Mouse (Mus musculus) stomach, embryonic 14.5 days (tissue): Measurements from ENCODE around the gene Foxn4. TPM values are rescaled to one million over a fixed set of nuclear protein-coding genes. Genes with fewer than 3 reads are reported as not detected.

Source experiments
- ATAC-seq: fragments of 200-750 bp; cut with Nextera tagmentation; 2 replicates; pipeline ENCODE4 v1.8.0; 2017; ENCODE audit warnings: low read depth, moderate TSS enrichment; ENCODE audit not compliant: insufficient number of reproducible peaks, insufficient read depth, low FRiP score
- H3K27ac ChIP-seq: fragments of 300-500 bp; sonication (generic); 2 replicates; pipeline ENCODE4 v1.5.1; 2014; ENCODE audit warnings: mild to moderate bottlenecking, low read length, moderate library complexity, mixed read lengths
- H3K27me3 ChIP-seq: fragments of 300-500 bp; sonication (generic); 2 replicates; pipeline ENCODE4 v1.6.1; 2014; ENCODE audit warnings: low read length, control low read depth, mixed read lengths; ENCODE audit not compliant: control insufficient read depth, insufficient read depth
- H3K36me3 ChIP-seq: fragments of 300-500 bp; sonication (generic); 2 replicates; pipeline ENCODE4 v1.6.1; 2014; ENCODE audit warnings: mild to moderate bottlenecking, control low read depth, low read length, moderate library complexity, mixed read lengths; ENCODE audit not compliant: control insufficient read depth, insufficient read depth
- H3K4me1 ChIP-seq: fragments of 300-500 bp; sonication (generic); 2 replicates; pipeline ENCODE4 v1.6.1; 2014; ENCODE audit warnings: low read length, control low read depth, mixed read lengths; ENCODE audit not compliant: control insufficient read depth, insufficient read depth
- H3K4me2 ChIP-seq: fragments of 300-500 bp; sonication (generic); replicated peaks from 2 replicates; pipeline ENCODE4 v1.6.1; 2014; ENCODE audit warnings: low read depth, low read length, control low read depth
- H3K4me3 ChIP-seq: fragments of 300-500 bp; sonication (generic); 2 replicates; pipeline ENCODE4 v1.5.1; 2014; ENCODE audit warnings: low read depth, low read length, control low read depth
- H3K9ac ChIP-seq: fragments of 300-500 bp; sonication (generic); replicated peaks from 2 replicates; pipeline ENCODE4 v1.6.1; 2014; ENCODE audit warnings: low read depth, mild to moderate bottlenecking, control low read depth, low read length, moderate library complexity, mixed read lengths
- H3K9me3 ChIP-seq: fragments of 300-500 bp; sonication (generic); 2 replicates; pipeline ENCODE4 v1.6.1; 2016; ENCODE audit warnings: low read depth, low read length, control low read depth; ENCODE audit not compliant: control insufficient read depth
- WGBS: fragments of 180-500 bp; shearing (Covaris S2); extraction: QIAGEN DNeasy Blood & Tissue Kit; methylation state at CpG from one replicate; pipeline ENCODE4 v1.1.7; 2014; 5-methylcytosine and 5-hydroxymethylcytosine counted together
- polyA plus RNA-seq: library from polyadenylated mRNA; unstranded; fragments of >200 nt; fragmentation: Nextera tagmentation; extraction: Ambion mirVana; gene quantifications from 2 replicates; pipeline ENCODE4 v1.2.1, GENCODE M21; 2014

The Foxn4 gene
- polyA plus RNA-seq, 1 experiment from 2014 or later, result not detected

- 22% methylated on average over 7 of the region's 7 CpGs for WGBS
- H3K27me3 ChIP-seq, result peaks cover 16% of the 10 kb centered on the region
- H3K27ac ChIP-seq, result no peak overlapping the region
- H3K9ac ChIP-seq, result no peak overlapping the region
- no peaks in the 10 kb centered on the region for H3K9me3 ChIP-seq
- no peak overlapping the region for H3K4me3 ChIP-seq
- no peaks in the 10 kb centered on the region for H3K36me3 ChIP-seq
- peak; percentile 77 for ATAC-seq
- no peak overlapping the region for H3K4me2 ChIP-seq
- H3K4me1 ChIP-seq, result 0 out of 2 replicates have a peak, but pooled peaks cover 9% of the 10 kb centered on the region
These were observed 5.0 kb downstream of the Foxn4 start for GRCm38 (mm10) chr5:114268646-114269045.

GRCm38 (mm10) chr5:114264791-114265190 is 8.8 kb downstream of the Foxn4 start:
- Histone ChIP-seq H3K4me1 (0 out of 2 replicates have a peak, but pooled peaks cover 2% of the 10 kb centered on the region), H3K27me3 (no peaks in the 10 kb centered on the region), H3K9ac (no peak overlapping the region), H3K4me2 (no peak overlapping the region), H3K36me3 (no peaks in the 10 kb centered on the region), H3K4me3 (no peak overlapping the region), H3K9me3 (no peaks in the 10 kb centered on the region), H3K27ac (no peak overlapping the region)
- ATAC-seq, result no peak
- WGBS, result 84% methylated on average over 8 of the region's 8 CpGs

GRCm38 (mm10) chr5:114264030-114264459 is 9.6 kb downstream of the Foxn4 start:
- no peak for ATAC-seq
- Histone ChIP-seq H3K4me3 (no peak overlapping the region), H3K9ac (no peak overlapping the region), H3K27me3 (no peaks in the 10 kb centered on the region), H3K27ac (no peak overlapping the region), H3K4me2 (no peak overlapping the region), H3K36me3 (no peaks in the 10 kb centered on the region), H3K9me3 (no peaks in the 10 kb centered on the region), H3K4me1 (no peaks in the 10 kb centered on the region)
- WGBS, result 73% methylated on average over 8 of the region's 8 CpGs

GRCm38 (mm10) chr5:114261494-114261893 is 12.1 kb downstream of the Foxn4 start:
- Histone ChIP-seq H3K27ac (no peak overlapping the region), H3K9ac (no peak overlapping the region), H3K4me1 (no peaks in the 10 kb centered on the region), H3K9me3 (no peaks in the 10 kb centered on the region), H3K4me2 (no peak overlapping the region), H3K4me3 (no peak overlapping the region), H3K27me3 (no peaks in the 10 kb centered on the region), H3K36me3 (no peaks in the 10 kb centered on the region)
- ATAC-seq, result no peak

GRCm38 (mm10) chr5:114259495-114259894 is 14.1 kb downstream of the Foxn4 start:
- no peaks in the 10 kb centered on the region for H3K36me3 ChIP-seq
- H3K4me1 ChIP-seq, result no peaks in the 10 kb centered on the region
- no peak for ATAC-seq
- no peaks in the 10 kb centered on the region for H3K27me3 ChIP-seq
- H3K4me2 ChIP-seq, result no peak overlapping the region
- no peak overlapping the region for H3K9ac ChIP-seq
- H3K9me3 ChIP-seq, result no peaks in the 10 kb centered on the region
- 73% methylated on average over 10 of the region's 10 CpGs for WGBS
- no peak overlapping the region for H3K4me3 ChIP-seq
- H3K27ac ChIP-seq, result no peak overlapping the region

- H3K4me1 ChIP-seq, result peaks cover 4% of the 10 kb centered on the region; the same call in 1 of the 2 replicates
- no peak overlapping the region for H3K9ac ChIP-seq
- WGBS, result 16% methylated on average over 14 of the region's 14 CpGs
- ATAC-seq, result peak; percentile 51
- H3K27ac ChIP-seq, result no peak overlapping the region
- no peaks in the 10 kb centered on the region for H3K27me3 ChIP-seq
- H3K4me2 ChIP-seq, result peak overlapping the region; percentile 27; the same call in 1 of the 2 replicates
- no peak overlapping the region for H3K4me3 ChIP-seq
- no peaks in the 10 kb centered on the region for H3K36me3 ChIP-seq
- H3K9me3 ChIP-seq, result no peaks in the 10 kb centered on the region
These were observed 25.4 kb downstream of the Foxn4 start for GRCm38 (mm10) chr5:114248174-114248589.

- Histone ChIP-seq H3K9ac (no peak overlapping the region), H3K27me3 (no peaks in the 10 kb centered on the region), H3K4me3 (no peak overlapping the region), H3K36me3 (no peaks in the 10 kb centered on the region), H3K4me2 (no peak overlapping the region), H3K27ac (no peak overlapping the region), H3K4me1 (peaks cover 4% of the 10 kb centered on the region; the same call in 1 of the 2 replicates), H3K9me3 (no peaks in the 10 kb centered on the region)
- no peak for ATAC-seq
- 79% methylated on average over 7 of the region's 7 CpGs for WGBS
These were observed 27.1 kb downstream of the Foxn4 start for GRCm38 (mm10) chr5:114246465-114246864.

- Histone ChIP-seq H3K27ac (no peak overlapping the region), H3K4me3 (no peak overlapping the region), H3K9me3 (no peaks in the 10 kb centered on the region), H3K27me3 (no peaks in the 10 kb centered on the region), H3K9ac (no peak overlapping the region), H3K36me3 (no peaks in the 10 kb centered on the region), H3K4me2 (no peak overlapping the region), H3K4me1 (no peaks in the 10 kb centered on the region)
- whole genome bisulfite sequencing, result 48% methylated on average over 14 of the region's 14 CpGs
- ATAC-seq, result no peak
These were observed 33.9 kb downstream of the Foxn4 start for GRCm38 (mm10) chr5:114239737-114240136.

GRCm38 (mm10) chr5:114238924-114239323 is 34.7 kb downstream of the Foxn4 start:
- Histone ChIP-seq H3K4me3 (no peak overlapping the region), H3K27me3 (no peaks in the 10 kb centered on the region), H3K9me3 (no peaks in the 10 kb centered on the region), H3K9ac (no peak overlapping the region), H3K4me2 (no peak overlapping the region), H3K36me3 (no peaks in the 10 kb centered on the region), H3K27ac (no peak overlapping the region), H3K4me1 (no peaks in the 10 kb centered on the region)
- WGBS, result 27% methylated on average over 7 of the region's 7 CpGs
- no peak for ATAC-seq
